Mouse (Mus musculus) bone marrow macrophage, adult 2 months (primary cell): ENCODE measurements around the gene Smarcc1.

Experiments used
- CTCF ChIP-seq: IDR thresholded peaks from 2 replicates; pipeline ENCODE4 v1.5.1; 2012; ENCODE audit warnings: low read depth, mild to moderate bottlenecking, low read length, moderate library complexity
- POLR2A ChIP-seq: IDR thresholded peaks from 2 replicates; pipeline ENCODE4 v1.6.1; 2012; ENCODE audit warnings: mild to moderate bottlenecking, low read depth, low read length, borderline replicate concordance

GRCm38 (mm10) chr9:110246321-110246640, 128.8 kb downstream of the Smarcc1 start:
- TF ChIP-seq CTCF = no peak
- no peak for TF ChIP-seq POLR2A
